Mouse (Mus musculus): Measurements from ENCODE around the gene Papolg.

GRCm38 (mm10) chr11:23894141-23895059 lies 653 bp downstream of the Papolg start:
- TF ChIP-seq CTCF (IDR thresholded peaks at IDR 0.05), result no peak
- no peak for TF ChIP-seq EP300 (IDR thresholded peaks at IDR 0.05)
